Mouse (Mus musculus) kidney, embryonic 15.5 days (tissue): ENCODE measurements around the gene Cdc7. TPM values are rescaled to one million over a fixed set of nuclear protein-coding genes. Genes with fewer than 3 reads are reported as not detected.

Source experiments
- ATAC-seq: fragments of 200-750 bp; cut with Nextera tagmentation; replicated peaks from 2 replicates; pipeline ENCODE4 v1.8.0; 2017; ENCODE audit warnings: moderate TSS enrichment; ENCODE audit not compliant: low FRiP score
- H3K27ac ChIP-seq: fragments of 300-500 bp; sonication (generic); 2 replicates; pipeline ENCODE4 v1.5.1; 2015; ENCODE audit warnings: mild to moderate bottlenecking, inconsistent platforms
- H3K27me3 ChIP-seq: fragments of 300-500 bp; sonication (generic); 2 replicates; pipeline ENCODE4 v1.6.1; 2015; ENCODE audit warnings: inconsistent platforms
- H3K36me3 ChIP-seq: fragments of 300-500 bp; sonication (generic); 2 replicates; pipeline ENCODE4 v1.6.1; 2015; ENCODE audit warnings: inconsistent platforms
- H3K4me1 ChIP-seq: fragments of 300-500 bp; sonication (generic); 2 replicates; pipeline ENCODE4 v1.6.1; 2015; ENCODE audit warnings: inconsistent platforms
- H3K4me2 ChIP-seq: fragments of 300-500 bp; sonication (generic); 2 replicates; pipeline ENCODE4 v1.6.1; 2015; ENCODE audit warnings: moderate library complexity, mild to moderate bottlenecking, inconsistent platforms
- H3K4me3 ChIP-seq: fragments of 300-500 bp; sonication (generic); replicated peaks from 2 replicates; pipeline ENCODE4 v1.5.1; 2015; ENCODE audit warnings: mild to moderate bottlenecking, inconsistent platforms
- H3K9ac ChIP-seq: fragments of 300-500 bp; sonication (generic); 2 replicates; pipeline ENCODE4 v1.6.1; 2015; ENCODE audit warnings: mild to moderate bottlenecking, inconsistent platforms
- H3K9me3 ChIP-seq: fragments of 300-500 bp; sonication (generic); replicated peaks from 2 replicates; pipeline ENCODE4 v1.6.1; 2016; ENCODE audit warnings: inconsistent platforms
- WGBS: fragments of 180-500 bp; shearing (Covaris S2); methylation state at CpG from one replicate; pipeline ENCODE4 v1.1.7; 2015; ENCODE audit warnings: mixed read lengths; 5-methylcytosine and 5-hydroxymethylcytosine counted together
- polyA plus RNA-seq: library from polyadenylated mRNA; unstranded; fragments of >200 nt; fragmentation: Nextera tagmentation; extraction: Ambion mirVana; gene quantifications from 2 replicates; pipeline ENCODE4 v1.2.1, GENCODE M21; 2015

Cdc7 gene
- polyA plus RNA-seq = 41.7 and 46.5 TPM in 2 replicates

DNA sequence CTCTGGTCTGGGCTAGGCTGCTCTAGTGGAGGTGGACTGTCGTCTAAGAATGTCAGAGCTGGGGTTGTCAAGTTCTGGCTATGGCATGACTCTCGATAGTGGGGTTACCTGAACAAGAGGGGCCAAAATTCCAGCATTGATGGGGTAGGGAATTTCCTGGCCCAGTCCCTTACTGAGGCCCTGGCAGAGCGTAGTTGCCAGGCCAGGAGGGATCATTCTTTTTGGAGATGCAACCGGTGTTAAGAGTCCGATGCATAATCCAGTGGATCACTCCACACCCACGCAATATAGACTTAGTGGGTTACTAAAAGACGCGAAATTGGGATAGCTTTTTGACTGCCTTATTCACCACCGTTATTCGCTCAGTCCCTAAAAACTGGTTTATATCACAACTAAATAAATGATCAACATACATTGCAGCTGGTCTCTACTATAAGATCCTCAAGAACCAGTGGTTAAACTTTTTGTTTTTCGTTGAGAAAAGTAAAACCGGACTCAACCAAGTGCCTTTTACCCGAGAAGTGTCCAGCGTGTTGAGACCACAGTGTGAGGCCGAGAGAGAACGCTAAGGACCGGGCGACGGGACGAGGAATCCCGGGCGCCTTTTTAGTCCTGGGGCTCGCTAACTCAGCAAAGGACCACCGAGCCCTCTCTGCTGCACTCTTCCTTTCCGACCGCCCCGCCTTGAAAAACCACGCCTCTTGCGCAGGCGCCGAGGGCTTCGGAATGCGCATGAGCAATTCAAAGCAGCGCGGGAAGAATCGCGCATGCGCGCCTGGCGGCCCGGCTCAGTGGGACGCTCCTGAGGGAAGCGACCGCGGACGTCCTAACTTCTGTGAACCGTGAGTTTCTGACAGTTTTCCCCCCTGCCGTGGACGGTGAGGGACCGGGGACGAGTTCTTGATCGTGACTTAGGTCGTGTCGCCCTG is at the start of gene Cdc7:
TSS of gene Cdc7 (plus strand) at position 739 of the 929 bp plus-strand sequence.
- Histone ChIP-seq H3K36me3 (peaks cover 16% of the 10 kb centered on the region), H3K4me3 (peak within 1 kb of the TSS; percentile 91), H3K27ac (peak within 1 kb of the TSS; percentile 87), H3K9me3 (no peaks in the 10 kb centered on the region), H3K9ac (peak within 1 kb of the TSS; percentile 76), H3K4me2 (peak within 1 kb of the TSS; percentile 79), H3K27me3 (no peaks in the 10 kb centered on the region), H3K4me1 (peaks cover 12% of the 10 kb centered on the region)
- ATAC-seq = peak; percentile 96
- 6% methylated on average over 54 of the region's 54 CpGs for WGBS

DNA sequence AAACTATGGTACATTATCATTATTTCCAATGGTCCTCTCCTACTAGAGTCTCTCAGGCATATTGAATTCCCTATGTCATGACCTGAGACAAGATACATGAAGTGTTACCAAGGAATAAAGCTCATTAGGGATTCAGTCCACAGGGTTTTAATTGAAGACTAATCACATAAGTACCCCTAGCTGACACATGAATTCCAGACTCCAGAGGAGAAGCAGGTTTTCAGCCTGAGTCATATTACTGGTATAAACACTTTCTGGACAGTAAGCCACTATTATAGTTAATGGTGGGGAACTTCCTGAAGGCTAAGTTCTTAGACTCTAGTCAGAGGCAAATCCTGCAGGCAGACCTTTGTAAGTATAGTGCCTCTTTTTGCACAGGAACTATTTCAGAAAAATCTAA is 44.8 kb upstream of the Cdc7 start:
- Histone ChIP-seq H3K27ac (no peak overlapping the region), H3K4me3 (no peak overlapping the region), H3K4me2 (no peak overlapping the region), H3K36me3 (no peaks in the 10 kb centered on the region), H3K9ac (no peak overlapping the region), H3K4me1 (no peaks in the 10 kb centered on the region), H3K27me3 (no peaks in the 10 kb centered on the region), H3K9me3 (no peaks in the 10 kb centered on the region)
- no peak for ATAC-seq

DNA sequence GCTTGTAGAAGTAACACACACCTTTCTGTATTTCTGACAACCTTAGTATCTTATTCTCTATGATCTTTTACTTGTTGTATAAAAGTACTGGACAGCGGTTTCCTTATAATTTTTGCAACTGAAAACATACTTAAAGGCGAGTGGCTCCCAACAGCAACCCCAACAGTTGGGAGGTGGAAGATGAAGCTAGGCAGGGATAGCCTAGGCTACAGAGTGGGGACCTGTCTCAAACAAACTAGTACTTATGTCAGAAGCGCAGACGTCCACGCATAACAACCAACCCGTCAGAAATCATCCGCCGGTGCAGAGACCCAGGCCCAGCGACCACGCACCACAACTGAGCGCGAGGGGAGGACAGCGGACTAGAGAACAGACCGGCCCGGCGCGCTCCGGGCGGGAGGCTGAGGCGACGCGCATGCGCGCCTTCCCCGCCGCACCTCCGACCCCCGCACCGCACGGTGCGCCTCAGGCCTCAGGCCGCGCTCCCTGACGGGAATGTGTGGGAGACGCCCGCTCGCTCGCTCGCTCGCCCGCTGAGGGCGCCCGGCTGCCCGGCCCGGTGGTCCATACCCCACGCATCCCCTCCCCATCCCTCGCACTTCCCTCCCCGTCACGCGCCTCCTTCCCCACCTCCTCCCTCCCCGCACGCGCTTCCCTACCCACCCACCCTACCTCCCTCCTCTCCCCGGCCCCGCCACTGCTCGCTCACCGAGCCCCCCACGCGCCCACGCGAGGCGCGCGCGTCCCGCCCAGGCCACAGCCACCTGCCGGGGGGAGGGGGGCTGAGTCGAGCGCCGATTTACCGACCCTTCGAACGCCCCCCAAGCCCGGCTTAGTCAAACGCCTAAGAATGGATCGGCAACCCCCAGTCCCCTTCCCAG is 38.4 kb upstream of the Cdc7 start, which contains the start of gene Hfm1:
TSS of gene Hfm1 (minus strand) at position 834 of the 881 bp plus-strand sequence.
- peak within 1 kb of the TSS; percentile 86 for H3K4me2 ChIP-seq
- under 1% methylated on average over 59 of the region's 76 CpGs for WGBS
- no peaks in the 10 kb centered on the region for H3K9me3 ChIP-seq
- no peaks in the 10 kb centered on the region for H3K27me3 ChIP-seq
- H3K36me3 ChIP-seq = no peaks in the 10 kb centered on the region
- peak within 1 kb of the TSS; percentile 61 for H3K9ac ChIP-seq
- peak within 1 kb of the TSS; percentile 60 for H3K4me3 ChIP-seq
- 0 out of 2 replicates have a peak, but pooled peaks cover 6% of the 10 kb centered on the region for H3K4me1 ChIP-seq
- ATAC-seq = peak; percentile 96
- H3K27ac ChIP-seq = 0 out of 2 replicates have a peak within 1 kb of the TSS, but pooled peaks have one; percentile 14

DNA sequence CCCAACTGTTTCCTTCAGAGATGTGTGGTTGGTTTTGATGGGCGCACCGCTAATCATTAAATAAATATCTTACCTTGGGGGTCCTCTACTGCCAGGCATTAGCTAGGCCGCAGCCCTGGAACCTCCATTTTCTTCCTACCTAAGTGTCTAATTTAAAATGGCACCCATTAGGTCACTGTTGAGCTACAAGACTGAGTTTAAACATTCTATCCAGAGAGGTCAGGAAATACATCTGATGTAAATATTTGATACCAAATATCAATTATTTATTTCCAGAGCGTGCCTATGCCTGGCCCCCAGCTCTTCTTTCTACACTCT is 37.8 kb upstream of the Cdc7 start:
- Histone ChIP-seq H3K27me3 (no peaks in the 10 kb centered on the region), H3K4me2 (peak overlapping the region; percentile 86), H3K27ac (no peak overlapping the region), H3K4me3 (peak overlapping the region; percentile 60), H3K9ac (peak overlapping the region; percentile 61), H3K4me1 (0 out of 2 replicates have a peak, but pooled peaks cover 6% of the 10 kb centered on the region), H3K9me3 (no peaks in the 10 kb centered on the region), H3K36me3 (no peaks in the 10 kb centered on the region)
- WGBS = 39% methylated on average over 4 of the region's 4 CpGs
- ATAC-seq = 0 out of 2 replicates have a peak, but pooled peaks have one; percentile 22

DNA sequence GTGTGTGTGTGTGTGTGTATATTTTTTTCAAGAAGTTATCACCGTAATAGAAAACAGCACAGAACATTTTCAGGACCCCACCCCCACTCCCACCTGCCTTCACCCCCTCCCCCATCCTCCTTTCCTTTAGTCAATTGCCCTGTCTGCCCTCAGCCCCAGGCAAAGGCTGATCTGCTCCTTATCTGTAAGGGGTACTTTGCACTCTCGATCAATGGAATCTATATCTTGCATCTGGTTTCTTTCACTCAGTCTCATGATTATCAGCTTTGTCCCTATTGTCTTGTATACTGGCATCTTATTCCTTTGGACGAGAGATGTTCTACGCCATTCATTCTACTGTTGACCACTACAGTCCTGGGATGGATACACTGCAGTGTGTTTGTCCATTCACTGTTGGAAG is 36.1 kb upstream of the Cdc7 start:
- Histone ChIP-seq H3K9ac (no peak overlapping the region), H3K36me3 (no peaks in the 10 kb centered on the region), H3K27me3 (no peaks in the 10 kb centered on the region), H3K4me1 (0 out of 2 replicates have a peak, but pooled peaks cover 6% of the 10 kb centered on the region), H3K4me3 (no peak overlapping the region), H3K9me3 (no peaks in the 10 kb centered on the region), H3K4me2 (no peak overlapping the region), H3K27ac (no peak overlapping the region)
- no peak for ATAC-seq
- 80% methylated on average over 4 of the region's 4 CpGs for WGBS

DNA sequence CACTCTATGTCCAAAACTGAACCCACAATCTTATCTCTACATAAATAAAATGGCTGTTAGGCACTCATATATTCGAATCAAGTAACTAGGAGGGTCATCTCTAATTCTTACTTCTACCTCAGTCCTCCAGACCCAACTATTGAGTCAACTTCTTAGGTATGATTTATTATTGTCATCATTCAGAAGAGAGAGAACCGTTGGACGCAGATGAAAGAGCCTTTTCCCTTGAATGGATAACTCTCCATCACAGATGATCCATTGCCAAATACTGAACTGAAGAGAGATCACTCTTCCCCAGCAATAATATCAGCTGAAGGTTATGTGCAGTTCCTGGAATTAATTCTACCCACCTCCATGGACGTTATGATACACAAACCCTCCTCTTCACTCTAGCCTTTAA is 17.8 kb upstream of the Cdc7 start:
- 80% methylated on average over 4 of the region's 4 CpGs for WGBS
- no peaks in the 10 kb centered on the region for H3K36me3 ChIP-seq
- no peak overlapping the region for H3K4me2 ChIP-seq
- no peaks in the 10 kb centered on the region for H3K4me1 ChIP-seq
- H3K27ac ChIP-seq = no peak overlapping the region
- no peaks in the 10 kb centered on the region for H3K9me3 ChIP-seq
- H3K9ac ChIP-seq = no peak overlapping the region
- no peaks in the 10 kb centered on the region for H3K27me3 ChIP-seq
- ATAC-seq = no peak
- H3K4me3 ChIP-seq = no peak overlapping the region

DNA sequence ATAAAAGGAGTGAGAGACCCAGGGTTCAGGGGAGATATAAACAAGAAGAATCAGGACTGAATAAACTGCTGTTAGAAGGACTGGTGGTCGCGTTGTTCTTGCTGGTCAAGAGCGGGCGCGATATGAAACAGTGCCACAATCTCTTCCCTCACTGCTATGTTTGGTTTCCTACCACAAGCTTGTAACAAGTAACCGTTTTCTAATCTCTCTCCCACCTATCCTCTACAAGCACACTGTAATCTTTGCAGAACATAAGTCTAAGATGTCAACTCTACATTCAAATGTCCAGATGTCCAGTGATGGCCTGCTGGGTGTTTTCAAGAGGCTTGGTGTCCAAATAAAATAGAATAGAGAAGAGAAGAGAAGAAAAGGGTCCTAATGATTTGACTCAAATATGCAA is 15.4 kb upstream of the Cdc7 start:
- 86% methylated on average over 6 of the region's 6 CpGs for WGBS
- no peak overlapping the region for H3K27ac ChIP-seq

DNA sequence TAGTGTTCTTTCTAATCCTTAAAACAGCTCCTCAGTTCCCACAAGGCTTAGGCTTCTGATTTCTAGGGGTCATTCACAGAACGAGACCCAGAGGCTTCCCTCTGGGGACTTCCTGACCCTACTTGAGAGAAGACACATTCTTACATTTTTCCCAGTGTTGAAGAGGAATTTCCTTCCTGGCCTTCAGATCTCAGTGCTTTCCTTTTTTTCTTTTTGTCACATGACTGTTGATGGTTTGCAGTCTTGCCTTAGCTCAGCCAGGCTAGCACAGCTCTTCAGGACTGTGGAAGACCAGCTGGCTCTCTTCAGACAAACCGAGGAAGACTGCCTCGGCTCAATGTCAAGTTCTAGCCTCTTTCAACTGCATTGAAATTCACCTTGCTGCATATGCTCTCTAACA is 7.7 kb upstream of the Cdc7 start:
- H3K4me3 ChIP-seq = no peak overlapping the region
- peak; percentile 81 for ATAC-seq
- no peak overlapping the region for H3K4me2 ChIP-seq
- no peaks in the 10 kb centered on the region for H3K9me3 ChIP-seq
- peak overlapping the region; percentile 72 for H3K27ac ChIP-seq
- H3K4me1 ChIP-seq = 0 out of 2 replicates have a peak, but pooled peaks cover 3% of the 10 kb centered on the region
- no peak overlapping the region for H3K9ac ChIP-seq
- no peaks in the 10 kb centered on the region for H3K27me3 ChIP-seq
- H3K36me3 ChIP-seq = no peaks in the 10 kb centered on the region
- 41% methylated on average over 3 of the region's 3 CpGs for WGBS

More for the DNA sequence above, 15.4 kb upstream of the Cdc7 start:
- H3K9ac ChIP-seq = no peak overlapping the region
- no peak for ATAC-seq
- H3K27me3 ChIP-seq = no peaks in the 10 kb centered on the region
- no peak overlapping the region for H3K4me2 ChIP-seq
- no peaks in the 10 kb centered on the region for H3K4me1 ChIP-seq
- H3K9me3 ChIP-seq = no peaks in the 10 kb centered on the region
- H3K36me3 ChIP-seq = no peaks in the 10 kb centered on the region
- H3K4me3 ChIP-seq = no peak overlapping the region

DNA sequence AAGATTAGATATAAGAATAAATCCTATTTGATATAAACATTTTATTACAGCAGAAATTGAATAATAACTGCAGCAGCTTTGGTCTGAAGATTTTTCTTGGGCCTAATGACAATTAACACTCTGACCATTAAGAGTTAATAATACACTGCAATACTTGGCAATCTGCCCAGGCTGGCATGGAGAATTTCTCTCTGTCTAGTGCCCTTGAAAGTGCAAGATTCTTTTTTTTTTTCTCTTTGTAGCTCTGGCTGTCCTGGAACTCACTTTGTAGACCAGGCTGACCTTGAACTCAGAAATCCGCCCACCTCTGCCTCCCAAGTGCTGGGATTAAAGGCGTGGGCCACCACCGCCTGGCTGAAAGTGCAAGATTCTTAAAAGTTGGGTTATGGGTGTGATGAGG is 5.1 kb upstream of the Cdc7 start:
- H3K27ac ChIP-seq = no peak overlapping the region
- H3K4me2 ChIP-seq = no peak overlapping the region
- no peak overlapping the region for H3K9ac ChIP-seq
- no peak for ATAC-seq
- H3K36me3 ChIP-seq = no peaks in the 10 kb centered on the region
- no peaks in the 10 kb centered on the region for H3K9me3 ChIP-seq
- H3K4me3 ChIP-seq = no peak overlapping the region
- no peaks in the 10 kb centered on the region for H3K27me3 ChIP-seq
- 83% methylated on average over 3 of the region's 3 CpGs for WGBS
- peaks cover 7% of the 10 kb centered on the region for H3K4me1 ChIP-seq

DNA sequence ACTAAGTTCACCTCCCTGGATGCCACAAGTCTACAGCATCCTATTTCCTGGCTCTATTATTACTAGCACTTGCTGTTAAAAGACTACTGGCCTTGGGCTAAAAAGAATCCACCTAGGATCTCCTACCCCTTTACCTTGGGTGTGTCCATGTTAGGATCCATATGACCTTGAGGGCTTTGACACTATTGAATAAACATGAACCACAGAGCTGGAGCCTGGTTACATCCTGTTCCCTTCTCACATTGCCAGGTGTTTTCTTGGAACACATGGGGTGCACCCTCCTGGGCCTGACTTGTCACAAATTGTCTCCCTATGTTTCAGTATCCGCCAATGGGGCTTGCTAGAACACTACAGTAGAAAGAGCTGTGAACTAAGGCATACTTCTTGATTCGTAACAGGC is 3.7 kb upstream of the Cdc7 start:
- no peaks in the 10 kb centered on the region for H3K27me3 ChIP-seq
- no peaks in the 10 kb centered on the region for H3K36me3 ChIP-seq
- H3K9ac ChIP-seq = no peak overlapping the region
- H3K4me3 ChIP-seq = no peak overlapping the region
- no peak overlapping the region for H3K4me2 ChIP-seq
- no peaks in the 10 kb centered on the region for H3K9me3 ChIP-seq
- no peak overlapping the region for H3K27ac ChIP-seq
- peaks cover 14% of the 10 kb centered on the region for H3K4me1 ChIP-seq
- WGBS = 93% methylated on average over 2 of the region's 2 CpGs
- no peak for ATAC-seq

DNA sequence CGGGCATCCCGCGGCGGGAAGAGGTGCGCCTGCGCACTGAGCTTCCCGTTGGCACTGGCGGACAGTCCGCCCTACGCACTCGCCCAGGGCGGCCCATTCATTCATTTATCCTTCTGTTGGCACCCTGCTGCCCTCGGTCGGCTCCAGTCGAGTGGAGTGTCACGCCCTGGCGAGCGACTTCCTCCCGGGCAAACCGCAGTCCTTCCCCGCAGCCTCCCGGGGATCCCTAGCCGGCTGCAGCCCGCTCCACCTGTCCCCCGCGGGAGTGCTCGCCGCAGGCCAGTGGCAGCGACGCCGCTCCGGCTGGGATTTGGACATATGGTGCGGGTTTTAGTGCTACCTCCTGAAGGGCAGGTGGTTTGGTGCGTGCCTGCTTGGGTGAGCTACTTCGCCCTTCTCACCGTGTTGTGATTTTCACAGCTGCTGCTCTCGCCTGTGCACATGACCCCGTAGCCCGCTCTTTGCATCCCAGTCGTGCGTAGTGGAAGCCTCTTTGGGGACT is 442 bp downstream of the Cdc7 start:
- peak; percentile 93 for ATAC-seq
- Histone ChIP-seq H3K27me3 (no peaks in the 10 kb centered on the region), H3K4me3 (peak overlapping the region; percentile 91), H3K36me3 (peaks cover 23% of the 10 kb centered on the region), H3K9ac (peak overlapping the region; percentile 76), H3K4me2 (peak overlapping the region; percentile 79), H3K9me3 (no peaks in the 10 kb centered on the region), H3K27ac (peak overlapping the region; percentile 87), H3K4me1 (peaks cover 12% of the 10 kb centered on the region)
- under 1% methylated on average over 41 of the region's 41 CpGs for WGBS

DNA sequence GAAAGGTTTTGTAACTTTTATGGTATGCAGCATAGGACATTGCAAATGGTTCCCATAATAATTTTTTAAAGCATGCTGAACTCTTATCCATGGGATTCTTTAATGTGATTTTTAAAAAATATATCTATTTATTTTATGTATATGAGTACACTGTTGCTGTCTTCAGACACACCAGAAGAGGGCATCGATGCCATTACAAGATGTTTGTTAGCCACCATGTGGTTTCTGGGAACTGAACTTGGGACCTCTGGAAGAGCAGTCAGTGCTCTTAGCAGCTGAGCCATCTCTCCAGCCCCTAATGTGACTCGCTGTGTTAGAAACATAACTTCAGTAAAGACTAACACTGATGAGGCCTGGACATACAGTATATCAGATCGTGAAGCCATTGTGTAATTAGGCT is 2.3 kb downstream of the Cdc7 start:
- H3K36me3 ChIP-seq = peaks cover 40% of the 10 kb centered on the region
- no peaks in the 10 kb centered on the region for H3K27me3 ChIP-seq
- no peak overlapping the region for H3K9ac ChIP-seq
- H3K4me3 ChIP-seq = no peak overlapping the region
- no peak overlapping the region for H3K27ac ChIP-seq
- no peaks in the 10 kb centered on the region for H3K9me3 ChIP-seq
- peaks cover 12% of the 10 kb centered on the region for H3K4me1 ChIP-seq
- 91% methylated on average over 3 of the region's 3 CpGs for WGBS
- no peak overlapping the region for H3K4me2 ChIP-seq
- ATAC-seq = no peak
